ENCODE assay signal across 17 mouse cellular contexts in genomic region chr8:124430881-124431280, GRCm38 (mm10). TPM values are rescaled to one million over a fixed set of nuclear protein-coding genes. Genes with fewer than 3 reads are reported as not detected.
A peak's percentile ranks its signal among the peaks of the same experiment; 100 is the strongest.
DNase-seq lines count a peak whose midpoint lies in the region; ATAC-seq and TF ChIP-seq lines count a peak whose summit lies in the region.
"Had no signal": no experiment of that assay in that cellular context is flagged by ENCODE, and none has a peak within 500 bp of the region (broad histone marks: within the 10 kb centered on the region; RNA-seq: fewer than 3 reads in every experiment).

No protein-coding gene starts in this region.

- ATAC-seq in heart, embryonic 13.5 days (ENCODE audit: extremely low read depth, insufficient number of reproducible peaks, low FRiP score, low TSS enrichment) = no peak
- no peak for ATAC-seq in hindbrain, postnatal 0 days
- ATAC-seq in monocyte, adult 5-6 weeks (replicated peaks; ENCODE audit: insufficient number of reproducible peaks, low FRiP score, low TSS enrichment, poor library complexity, severe bottlenecking) = no peak

- 32% methylated on average over 6 of the region's 6 CpGs for WGBS in heart, embryonic 13.5 days
- 37% methylated on average over 6 of the region's 6 CpGs for WGBS in hindbrain, postnatal 0 days

- no peaks in the 10 kb centered on the region for H3K36me3 ChIP-seq in heart, embryonic 13.5 days
- H3K36me3 ChIP-seq in hindbrain, postnatal 0 days (ENCODE audit: insufficient read depth, low read length) = no peaks in the 10 kb centered on the region
- H3K36me3 ChIP-seq: kidney, embryonic 15.5 days had no signal

- H3K9me3 ChIP-seq in heart, embryonic 13.5 days = no peaks in the 10 kb centered on the region
- H3K9me3 ChIP-seq in hindbrain, postnatal 0 days (ENCODE audit: low read length) = no peaks in the 10 kb centered on the region
- H3K9me3 ChIP-seq: kidney, embryonic 15.5 days had no signal

- 0 out of 2 replicates have a peak overlapping the region, but pooled peaks have one; percentile 24 for H3K27ac ChIP-seq in heart, embryonic 13.5 days (replicated peaks)
- H3K27ac ChIP-seq in hindbrain, postnatal 0 days = no peak overlapping the region
- H3K27ac ChIP-seq: kidney, embryonic 15.5 days; liver, embryonic 14.5 days had no signal

- H3K27me3 ChIP-seq in heart, embryonic 13.5 days (replicated peaks) = peaks cover 29% of the 10 kb centered on the region
- H3K27me3 ChIP-seq in hindbrain, postnatal 0 days (ENCODE audit: insufficient read depth, low read length) = no peaks in the 10 kb centered on the region

- H3K9ac ChIP-seq in heart, embryonic 13.5 days = 0 out of 2 replicates have a peak overlapping the region, but pooled peaks have one; percentile 42
- H3K9ac ChIP-seq in hindbrain, postnatal 0 days (replicated peaks; ENCODE audit: low read length) = peak overlapping the region; percentile 33; the same call in 1 of the 2 replicates
- H3K9ac ChIP-seq: kidney, embryonic 15.5 days; liver, embryonic 14.5 days had no signal

- peak overlapping the region; percentile 15 for H3K4me2 ChIP-seq in heart, embryonic 13.5 days
- H3K4me2 ChIP-seq in hindbrain, postnatal 0 days (ENCODE audit: low read depth, low read length) = peak overlapping the region; percentile 84
- H3K4me2 ChIP-seq: kidney, embryonic 15.5 days had no signal

- no peak for DNase-seq in heart, postnatal 25 days (ENCODE audit: low spot score)
- peak; percentile 38 for DNase-seq in MN1 (ENCODE audit: low spot score)
- DNase-seq in brain, adult 2 months (ENCODE audit: low read depth, low spot score) = peak; percentile 66
- no peak for DNase-seq in hindbrain, postnatal 0 days (ENCODE audit: low spot score)
- DNase-seq in right cerebral cortex, postnatal 4 days = no peak
- DNase-seq in urinary bladder, adult 2 months (ENCODE audit: low spot score) = no peak
- DNase-seq: adrenal gland, adult 2 months; gastrocnemius, postnatal 10 days; layer of hippocampus, adult 9-11 months; left cerebral cortex, postnatal 4 days; thymus, adult 2 months had no signal

- intact Hi-C loops in heart, postnatal 25 days (cut with DNase I) = loop anchor here (5.0 kb wide), 1 partner anchor 96 kb away; no protein-coding TSS in a partner anchor

- H3K4me3 ChIP-seq in heart, embryonic 13.5 days = no peak overlapping the region
- H3K4me3 ChIP-seq in hindbrain, postnatal 0 days (ENCODE audit: low read length) = peak overlapping the region; percentile 19
- H3K4me3 ChIP-seq: kidney, embryonic 15.5 days had no signal

- H3K4me1 ChIP-seq in heart, embryonic 13.5 days = peaks cover 62% of the 10 kb centered on the region
- peaks cover 9% of the 10 kb centered on the region for H3K4me1 ChIP-seq in hindbrain, postnatal 0 days (ENCODE audit: insufficient read depth, low read length)

- TF ChIP-seq CTCF in hindbrain, postnatal 0 days (IDR thresholded peaks at IDR 0.05; ENCODE audit: low read depth) = no peak

RNA-seq across cellular contexts. Expression of gene Pgbd5, which starts 8.6 kb away (rescaled TPM):
- polyA plus RNA-seq in heart, embryonic 13.5 days (2015; fragmentation: Nextera tagmentation; extraction: Ambion mirVana) = 1.8 and 2.0 TPM in 2 replicates
- 1 to 10 TPM; 1.1 to 1.3 TPM for total RNA-seq in heart, postnatal 25 days (2021)
- 68.7 and 74.1 TPM in 2 replicates for total RNA-seq in hindbrain, postnatal 0 days (2014; rRNA removed)
- polyA plus RNA-seq in hindbrain, postnatal 0 days (2015; fragmentation: Nextera tagmentation; extraction: Ambion mirVana) = 15.8 and 15.9 TPM in 2 replicates
- total RNA-seq in monocyte, adult 5-6 weeks (2017) = not detected in 3 replicates
- polyA plus RNA-seq in urinary bladder, adult 2 months (2012; rRNA removed) = 10.7 and 11.8 TPM in 2 replicates
- total RNA-seq: common myeloid progenitor, adult 5-6 weeks; hematopoietic stem cell, adult 5-6 weeks had no signal

Comparison
In these comparisons a context has a peak if more than half of its experiments do, and no peak if none do; other contexts are left out.
1. DNase-seq: peak in MN1 (single experiment) and brain, adult 2 months (single experiment); none in heart, postnatal 25 days (single experiment), hindbrain, postnatal 0 days (single experiment), right cerebral cortex, postnatal 4 days (single experiment) and urinary bladder, adult 2 months (single experiment).
2. RNA of gene Pgbd5, which starts 8.6 kb away (total RNA-seq): 68.7 to 74.1 TPM in hindbrain, postnatal 0 days; 1.1 to 1.3 TPM in heart, postnatal 25 days and not detected in monocyte, adult 5-6 weeks; every median in the first group is over 10 times any median in the second.